Mouse (Mus musculus) granulocyte monocyte progenitor cell, adult 5-6 weeks (primary cell): ENCODE results near the gene Aaed1. TPM values are rescaled to one million over a fixed set of nuclear protein-coding genes. Genes with fewer than 3 reads are reported as not detected.

Source experiments
- ATAC-seq: replicated peaks from 2 replicates; pipeline ENCODE4 v1.8.0; 2016; ENCODE audit warnings: mild to moderate bottlenecking, moderate TSS enrichment, inconsistent platforms; ENCODE audit not compliant: poor library complexity, severe bottlenecking
- total RNA-seq, 2 experiments: library from RNA; stranded (forward) in 1 of 2; stranded (reverse) in 1 of 2; fragments of 200-712, 200-1000 nt in 1 of 2; fragments of >200 nt in 1 of 2; fragmentation: Nextera tagmentation in 1 of 2; gene quantifications; 2 replicates each; pipeline ENCODE4 v1.2.3; 2014 to 2017

Gene Aaed1
- total RNA-seq, 2 experiments from 2014 or later: 19.1 to 37.4 TPM

DNA sequence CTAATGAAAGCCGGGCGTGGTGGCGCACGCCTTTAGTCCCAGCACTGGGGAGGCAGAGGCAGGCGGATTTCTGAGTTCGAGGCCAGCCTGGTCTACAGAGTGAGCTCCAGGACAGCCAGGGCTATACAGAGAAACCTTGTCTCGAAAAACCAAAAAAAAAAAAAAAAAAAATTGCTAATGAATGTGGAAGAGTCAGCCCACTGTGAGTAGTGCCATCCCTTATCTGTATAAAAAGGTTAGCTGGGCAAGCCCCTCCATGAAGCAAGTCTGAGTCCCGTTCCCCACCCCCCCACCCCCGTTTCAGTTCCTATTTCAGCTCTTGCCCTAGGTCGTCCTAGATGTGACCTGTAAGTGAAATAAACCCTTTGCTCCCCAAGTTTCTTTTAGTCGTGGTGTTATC, 58.3 kb downstream of the Aaed1 start:
- ATAC-seq: peak; percentile 34; the same call in 1 of the 2 replicates

DNA sequence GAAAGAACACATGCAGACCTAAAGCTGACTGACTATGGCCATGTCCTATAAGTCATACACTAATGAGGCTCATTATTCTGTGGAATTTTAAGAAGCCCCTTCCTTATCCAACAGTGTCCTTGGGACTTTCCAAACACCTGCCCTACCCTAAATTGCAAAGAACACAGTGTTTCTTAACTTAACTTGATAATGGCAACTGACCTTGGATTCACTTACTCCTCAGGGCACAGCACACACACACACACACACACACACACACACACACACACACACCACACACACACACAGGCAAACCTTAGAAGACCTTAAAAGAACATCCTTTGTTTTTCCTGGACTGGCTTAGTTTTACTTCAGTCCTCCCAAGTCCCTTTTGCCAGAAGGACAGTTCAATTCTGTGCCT, 58.8 kb downstream of the Aaed1 start:
- ATAC-seq: no peak

DNA sequence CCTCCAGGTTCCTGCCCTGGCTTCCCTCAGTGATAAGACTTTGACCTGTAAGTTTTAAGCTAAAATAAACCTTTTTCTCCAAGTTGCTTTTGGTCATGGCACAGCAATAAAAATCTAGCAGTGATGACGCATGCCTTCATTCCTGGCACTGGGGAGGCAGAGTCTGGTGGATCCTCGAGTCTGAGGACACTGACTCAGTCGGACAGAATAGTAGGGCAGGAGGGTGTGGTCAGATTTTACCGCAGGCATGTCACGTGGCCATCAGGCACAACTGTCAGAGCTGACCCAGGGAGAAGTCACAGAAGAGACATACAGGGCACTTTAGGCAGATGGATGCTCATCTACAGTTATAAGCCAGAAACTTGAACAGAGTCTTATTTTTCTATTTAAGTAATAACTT, 60.4 kb downstream of the Aaed1 start:
- ATAC-seq: peak; percentile 14; the same call in 1 of the 2 replicates

DNA sequence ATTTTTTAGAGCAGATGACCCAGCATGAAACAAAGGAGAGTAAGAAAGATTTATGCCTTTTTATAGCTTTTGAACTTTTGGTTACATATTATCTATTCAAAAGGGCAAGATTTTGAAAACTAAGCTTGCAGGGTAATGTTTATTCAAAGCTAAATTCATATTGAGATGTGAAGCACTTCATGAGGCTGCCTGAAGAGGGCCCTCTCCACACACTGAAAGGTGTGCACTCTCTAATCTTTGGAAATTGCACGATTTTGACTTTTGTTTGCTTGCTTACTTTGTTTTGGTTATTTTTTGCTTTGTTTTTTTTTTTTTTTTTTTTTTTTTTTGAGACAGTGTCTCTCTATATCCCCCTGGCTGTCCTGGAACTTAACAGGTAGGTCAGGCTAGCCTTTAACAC, 62.1 kb downstream of the Aaed1 start:
- no peak for ATAC-seq

DNA sequence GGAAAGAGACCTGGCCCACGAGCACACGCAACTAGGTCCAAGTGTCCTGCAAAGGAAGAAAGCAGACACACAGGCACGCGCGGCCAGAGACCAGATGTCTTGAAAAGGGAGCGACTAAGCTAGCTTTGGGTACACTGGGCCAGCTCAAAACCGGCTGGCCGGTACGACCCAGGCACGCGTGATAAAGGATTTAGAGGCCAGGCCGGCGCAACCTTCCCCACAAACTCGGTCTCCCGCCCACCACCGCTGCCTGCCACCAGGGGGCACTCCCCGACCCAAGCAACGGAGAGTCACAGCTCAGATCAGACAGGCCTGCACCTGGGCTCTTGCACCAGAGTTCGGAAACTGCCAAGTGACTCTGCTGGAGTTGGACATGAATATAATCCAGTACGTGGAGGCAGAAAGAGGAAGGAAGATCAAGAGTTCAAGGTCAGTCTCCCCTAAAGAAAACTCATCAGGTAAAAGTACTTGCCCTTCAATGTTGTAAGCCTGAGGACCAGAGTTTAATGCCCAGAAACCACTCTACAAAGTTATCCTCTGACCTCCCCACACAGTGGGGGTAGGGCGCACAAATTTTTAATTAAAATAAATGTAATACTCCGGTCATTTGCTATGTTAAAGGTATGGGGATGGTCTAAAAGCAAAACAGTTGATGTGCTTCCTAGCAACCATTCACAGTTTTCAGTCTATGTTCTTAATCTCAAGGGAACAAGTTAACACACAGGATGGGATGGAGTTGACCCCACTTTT, 63.6 kb downstream of the Aaed1 start:
- peak; percentile 92 for ATAC-seq

DNA sequence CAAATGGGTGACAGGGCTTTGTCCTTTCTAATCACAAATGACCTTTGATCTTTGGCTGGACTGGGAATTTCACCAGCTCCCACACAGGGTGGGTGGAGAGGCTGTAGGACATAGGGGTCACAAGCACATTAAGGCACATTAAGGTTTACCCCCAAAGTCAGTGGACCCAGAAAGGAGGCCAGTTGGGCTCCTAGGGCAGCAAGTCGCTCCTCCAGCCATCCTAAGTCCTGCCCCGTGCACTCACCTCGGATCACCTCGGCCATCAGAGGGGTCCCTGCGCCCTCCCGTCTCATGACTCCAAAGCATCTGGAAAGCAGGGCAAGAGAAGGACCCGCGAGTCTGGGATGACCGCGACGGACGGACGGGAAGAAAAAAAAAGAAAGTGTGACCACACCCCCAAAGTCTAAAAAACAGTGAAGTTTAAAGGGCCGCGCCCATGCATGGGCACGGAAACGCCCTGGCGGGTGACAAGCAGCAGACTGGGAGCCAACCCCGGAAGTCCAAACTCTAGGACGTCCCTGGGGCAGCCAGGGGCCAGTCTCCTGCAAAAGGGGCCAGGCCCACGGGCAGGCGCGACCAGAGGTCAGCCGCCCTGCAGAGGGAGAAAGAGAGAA, 64.2 kb downstream of the Aaed1 start:
- peak; percentile 84 for ATAC-seq

DNA sequence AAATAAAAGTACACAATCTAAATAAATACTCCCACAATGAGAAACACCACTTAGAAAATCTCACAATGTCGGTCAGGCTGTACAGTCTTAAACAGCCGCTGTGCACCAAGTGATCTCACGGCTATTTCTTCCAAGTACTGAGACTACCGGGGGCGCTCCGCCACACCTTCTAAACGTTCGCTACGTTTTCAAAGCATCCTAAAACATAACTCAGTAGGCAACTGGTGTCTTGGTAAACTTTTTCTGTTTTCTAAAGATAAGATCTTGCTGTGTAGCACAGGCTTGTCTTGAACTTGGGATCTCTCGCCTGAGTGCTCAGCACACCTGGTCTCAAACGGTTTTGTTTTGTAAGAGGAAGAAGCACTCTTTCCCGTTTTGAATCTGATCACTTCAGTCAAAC, 66.4 kb downstream of the Aaed1 start:
- no peak for ATAC-seq

DNA sequence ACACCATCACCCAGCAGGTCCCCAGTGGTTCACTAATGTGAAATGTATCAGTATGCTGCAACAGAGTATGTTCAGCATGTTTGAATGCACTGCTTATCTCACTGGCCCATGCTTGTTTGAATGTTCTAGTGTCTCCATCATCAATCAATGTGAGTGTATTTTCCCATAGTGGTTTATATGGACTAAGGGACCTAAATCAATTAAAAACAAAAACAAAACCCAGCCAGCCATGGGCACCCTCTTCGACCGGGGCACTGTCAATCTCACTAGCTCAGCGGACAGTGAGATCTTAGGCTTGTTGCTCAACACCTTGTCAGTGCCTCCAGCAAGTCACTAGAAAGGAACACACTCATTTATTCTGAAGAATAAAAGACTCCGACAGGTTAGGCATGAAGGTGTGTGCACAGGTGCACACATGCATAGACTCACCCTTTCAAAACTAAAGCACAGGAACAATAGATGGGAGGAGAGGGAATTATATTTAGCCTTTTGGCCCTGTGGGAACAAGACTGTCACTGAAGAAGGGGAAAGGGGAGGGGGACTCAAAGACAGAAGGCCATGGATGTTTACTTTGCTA, 67.7 kb downstream of the Aaed1 start:
- no peak for ATAC-seq

DNA sequence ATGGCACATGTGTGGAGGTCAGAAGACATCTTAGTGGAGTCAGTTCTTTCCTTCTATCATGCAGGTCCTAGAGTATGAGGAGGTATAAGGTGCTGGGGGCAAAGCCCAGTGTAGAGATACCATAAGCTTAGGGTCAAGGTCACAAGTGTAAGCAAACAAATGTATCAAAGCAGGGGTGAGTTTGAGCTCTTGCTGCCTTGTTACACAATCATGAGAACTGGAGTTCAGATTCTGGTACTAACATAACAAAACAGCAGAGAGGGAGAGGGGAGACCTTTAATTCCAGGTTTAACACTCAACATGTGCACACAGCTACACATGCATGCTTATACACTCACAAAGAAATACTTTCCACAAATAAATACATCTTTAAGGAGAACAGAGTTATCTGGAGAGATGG, 69.8 kb downstream of the Aaed1 start:
- no peak for ATAC-seq

DNA sequence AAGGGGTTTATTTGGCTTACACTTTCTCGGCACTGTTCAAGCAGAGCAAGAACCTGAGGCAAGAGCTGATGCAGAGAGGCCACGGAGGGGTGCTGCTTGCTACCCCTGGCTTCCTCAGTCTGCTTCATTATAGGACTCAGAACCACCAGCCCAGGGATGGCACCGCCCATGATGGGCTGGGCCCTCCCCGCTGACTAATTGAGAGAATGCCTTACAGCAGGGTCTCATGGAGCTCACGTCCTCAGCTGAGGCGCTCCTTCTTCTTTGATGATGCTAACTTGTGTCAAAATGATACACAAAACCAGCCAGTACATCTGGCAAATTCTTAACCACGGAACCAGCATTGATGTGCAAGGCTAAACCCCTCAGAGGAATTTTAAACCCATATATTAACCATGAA, 71.9 kb downstream of the Aaed1 start:
- no peak for ATAC-seq

DNA sequence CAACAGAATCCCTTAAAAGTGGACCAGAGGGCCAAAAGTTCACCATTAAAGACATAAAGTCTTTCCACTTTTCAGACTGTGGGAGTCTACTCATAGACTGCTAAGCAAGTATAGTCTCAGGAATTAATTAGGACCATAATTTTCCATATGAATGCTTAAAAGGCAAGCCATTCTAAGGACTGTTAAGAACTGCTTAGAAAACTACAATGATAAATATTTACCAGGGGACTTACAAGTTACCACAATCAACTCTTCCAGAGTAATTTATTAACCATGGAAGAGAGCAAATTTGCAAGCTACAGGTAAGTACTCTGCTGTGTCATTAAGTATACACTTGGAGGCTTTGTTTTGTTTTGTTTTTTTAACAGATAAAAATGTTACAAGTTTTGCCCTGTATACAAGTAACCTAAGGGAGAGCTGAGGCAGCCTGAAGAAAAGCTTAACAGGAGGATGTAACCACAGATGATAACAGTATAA, 74.8 kb downstream of the Aaed1 start:
- ATAC-seq: no peak

DNA sequence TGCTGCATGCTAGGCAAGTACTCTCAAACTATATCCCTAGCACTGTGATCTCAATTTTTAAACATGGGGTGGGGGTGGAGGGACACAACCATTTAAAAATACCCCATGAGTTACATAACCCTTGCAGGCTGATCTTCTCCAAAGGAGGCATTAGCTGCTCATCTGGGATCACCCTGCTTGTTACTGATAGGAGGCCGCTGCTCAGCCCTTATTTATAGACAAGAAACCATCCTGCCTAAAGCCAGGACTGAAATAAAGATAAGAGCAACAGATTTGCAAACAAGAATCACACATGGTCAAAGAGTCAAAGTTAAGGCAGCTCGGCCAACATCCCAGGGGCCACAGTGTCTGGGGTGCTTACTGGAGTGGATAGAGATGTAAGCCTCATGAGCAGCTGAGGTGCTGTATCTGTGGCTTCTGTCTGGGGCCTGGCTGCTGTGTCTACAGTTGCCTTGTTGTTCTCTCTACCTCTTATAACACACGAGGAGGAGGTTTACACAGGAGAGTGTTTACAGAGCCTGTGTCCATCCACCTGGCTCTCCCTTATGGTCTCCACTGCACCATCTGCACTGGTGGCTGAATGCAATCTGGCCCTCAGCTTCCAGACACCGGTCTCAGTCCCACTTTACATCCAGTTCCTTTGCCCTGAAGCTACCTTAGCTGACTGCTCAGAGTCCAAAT, 75.4 kb downstream of the Aaed1 start:
- ATAC-seq: no peak

DNA sequence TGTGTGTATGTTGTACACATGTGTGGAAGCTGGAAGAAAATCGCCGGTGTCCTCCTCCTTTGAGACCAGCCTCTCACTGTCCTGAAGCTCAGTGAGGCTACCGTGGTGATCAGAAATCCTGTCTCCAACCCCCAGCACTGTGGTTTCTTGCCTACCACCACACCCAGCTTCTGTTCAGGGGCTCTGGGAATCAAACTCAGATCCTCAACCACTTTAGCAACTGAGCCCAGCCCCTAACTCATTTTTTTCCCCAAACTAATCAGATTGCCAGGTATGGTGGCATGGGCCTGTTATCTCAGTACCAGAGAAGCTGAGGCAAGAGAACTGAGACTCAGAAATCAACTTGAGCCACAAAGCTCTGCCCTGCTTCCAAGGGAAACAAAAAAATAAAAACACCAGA, 76.7 kb downstream of the Aaed1 start:
- ATAC-seq: no peak

DNA sequence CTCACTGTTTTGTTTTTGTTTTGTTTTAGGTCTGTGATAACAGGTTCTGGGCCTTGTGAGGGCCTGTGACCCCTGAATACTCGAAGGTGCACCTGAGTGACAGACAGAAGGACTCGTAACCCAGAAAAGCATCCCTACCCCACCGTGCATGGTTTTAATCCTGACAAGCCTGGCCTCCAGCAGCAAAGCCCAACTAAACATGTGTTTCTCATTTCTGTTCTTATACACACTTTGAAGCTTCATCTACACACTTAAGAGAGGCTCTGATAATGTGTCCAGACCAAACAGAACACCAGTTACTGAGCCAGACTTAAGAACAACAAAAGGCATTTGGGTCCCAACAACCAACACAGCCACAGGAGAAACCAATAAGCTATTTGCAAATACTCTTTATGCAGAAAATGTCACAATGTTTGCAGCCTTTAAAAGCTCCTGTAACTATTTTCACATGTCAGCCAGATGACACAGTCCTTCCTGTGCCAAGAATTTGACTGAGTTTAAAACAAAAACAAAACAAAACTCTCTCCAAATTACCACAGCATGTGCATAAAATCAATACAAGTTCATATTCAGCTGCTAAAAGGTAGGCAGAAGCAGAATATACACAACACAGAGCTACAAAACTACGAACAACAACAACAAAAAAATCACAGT, 77.3 kb downstream of the Aaed1 start:
- no peak for ATAC-seq

DNA sequence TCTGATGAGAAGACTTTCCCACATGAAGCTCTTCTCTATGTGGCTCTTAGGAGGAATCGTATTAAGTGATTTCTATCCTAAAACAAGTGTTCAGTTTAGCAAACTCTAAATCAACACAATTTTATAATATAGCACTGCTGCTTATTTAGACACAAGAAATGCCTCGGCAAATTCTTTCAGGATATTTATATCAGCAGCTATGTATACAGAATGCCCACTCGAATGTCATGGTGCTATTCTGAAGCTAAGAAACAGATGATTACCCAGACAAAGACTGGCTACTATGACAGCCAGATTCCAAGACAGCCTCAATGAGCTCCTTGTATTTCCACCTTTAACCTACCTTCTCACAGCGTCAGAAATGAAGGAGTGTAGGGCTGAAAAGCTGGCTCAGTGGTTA, 79.4 kb downstream of the Aaed1 start:
- no peak for ATAC-seq

DNA sequence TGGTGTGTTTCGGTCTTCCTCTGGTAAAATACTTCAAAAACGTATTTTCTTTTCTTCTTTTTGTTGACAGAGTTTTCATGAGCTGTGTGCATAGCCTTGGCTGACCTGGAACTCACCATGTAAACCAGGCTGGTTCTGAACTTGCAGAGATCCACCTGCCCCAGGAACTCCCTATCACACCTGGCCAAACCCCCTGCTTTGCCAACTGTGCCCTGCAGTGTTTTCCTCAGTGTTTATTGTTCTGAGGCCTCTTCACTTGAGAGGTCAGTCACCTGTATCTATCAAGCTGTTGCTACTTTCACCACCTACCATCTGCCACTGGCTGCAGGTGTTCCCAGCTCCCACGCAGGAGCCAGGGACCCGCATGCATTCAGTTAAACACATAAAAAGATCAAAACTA, 85.8 kb downstream of the Aaed1 start:
- no peak for ATAC-seq

DNA sequence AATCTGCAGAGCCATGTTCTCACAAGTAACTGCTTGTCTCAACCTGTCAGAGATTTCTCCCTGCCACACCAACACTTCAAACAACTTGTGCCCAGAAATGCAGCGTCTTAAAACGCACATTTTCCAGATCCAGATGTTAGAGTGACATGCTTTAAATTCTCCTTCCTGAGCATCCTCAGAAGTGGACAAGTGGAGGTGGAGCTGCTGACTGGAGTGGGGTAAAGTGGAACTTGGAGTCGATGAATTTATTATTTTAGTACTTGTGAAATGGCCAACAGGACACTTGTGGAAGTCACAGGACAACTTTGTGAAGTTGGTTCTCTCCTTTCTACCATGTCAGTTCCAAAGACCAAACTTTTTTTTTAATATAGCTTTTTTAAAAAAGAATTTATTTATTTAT, 86.8 kb downstream of the Aaed1 start:
- no peak for ATAC-seq
